Mouse (Mus musculus): ENCODE data around the gene Slc4a8. TPM values are rescaled to one million over a fixed set of nuclear protein-coding genes. Genes with fewer than 3 reads are reported as not detected.

Slc4a8 gene
- polyA plus RNA-seq, 1 experiment, result 13.3 TPM

DNA sequence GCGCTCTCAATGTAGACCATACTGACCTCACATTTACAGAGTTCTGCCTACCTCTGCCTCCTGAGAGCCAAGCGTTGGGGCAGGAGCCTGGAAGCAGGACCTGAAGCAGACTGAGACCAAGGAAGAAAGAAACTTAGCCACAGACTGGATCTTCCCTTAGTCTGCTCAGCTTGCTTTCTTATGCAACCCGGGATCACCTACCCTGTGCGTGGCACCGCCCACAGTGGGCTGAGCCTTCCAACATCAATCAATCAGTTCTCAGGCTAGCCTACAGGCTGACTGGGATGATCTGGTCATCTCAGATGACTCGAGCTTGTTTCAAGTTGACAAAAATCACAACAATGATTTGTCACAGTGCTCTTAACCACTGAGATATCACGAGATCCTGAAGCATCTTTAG lies 7.5 kb upstream of the Slc4a8 start:
- peak overlapping the region; percentile 45 for H3K4me2 ChIP-seq (ENCODE audit: low read depth)
- no peak for TF ChIP-seq TCF12 (IDR thresholded peaks at IDR 0.05; ENCODE audit: insufficient read depth, poor library complexity, severe bottlenecking)
- TF ChIP-seq CEBPB (IDR thresholded peaks at IDR 0.05; ENCODE audit: insufficient read depth, poor library complexity, severe bottlenecking), result 0 out of 2 replicates have a peak, but pooled peaks have one; percentile 49
- peak; percentile 42 for TF ChIP-seq POLR2AphosphoS2 (IDR thresholded peaks at IDR 0.05; ENCODE audit: insufficient read length, low read depth)
- TF ChIP-seq TCF3 (IDR thresholded peaks at IDR 0.05; ENCODE audit: insufficient read length, low read depth), result no peak
- no peak for TF ChIP-seq MAX (IDR thresholded peaks at IDR 0.05; ENCODE audit: low read depth)
- TF ChIP-seq SRF (IDR thresholded peaks at IDR 0.05; ENCODE audit: control insufficient read depth, insufficient read length, low read depth), result no peak
- TF ChIP-seq POLR2A (IDR thresholded peaks at IDR 0.05; ENCODE audit: insufficient read length, low read depth), result peak; percentile 66
- no peak for TF ChIP-seq USF1 (IDR thresholded peaks at IDR 0.05; ENCODE audit: low read depth)
- TF ChIP-seq E2F4 (IDR thresholded peaks at IDR 0.05; ENCODE audit: insufficient read depth), result no peak
- TF ChIP-seq REST (IDR thresholded peaks at IDR 0.05; ENCODE audit: insufficient read depth, insufficient read length), result no peak
- TF ChIP-seq MYOD1 (IDR thresholded peaks at IDR 0.05; ENCODE audit: control insufficient read depth in 1 of 3, insufficient read length in 2 of 3, low read depth in 2 of 3), result no peak
- no peak for TF ChIP-seq MYOG (IDR thresholded peaks at IDR 0.05; ENCODE audit: control insufficient read depth in 1 of 3, insufficient read depth in 1 of 3, insufficient read length in 2 of 3, low read depth in 2 of 3)
- H3ac ChIP-seq (ENCODE audit: control insufficient read depth, insufficient read length), result no peak overlapping the region
- H3K4me3 ChIP-seq, result no peak overlapping the region
- no peaks in the 10 kb centered on the region for H3K27me3 ChIP-seq (ENCODE audit: control insufficient read depth, insufficient read depth, insufficient read length)
- no peaks in the 10 kb centered on the region for H3K79me2 ChIP-seq (ENCODE audit: control insufficient read depth, insufficient read depth)
- H3K36me3 ChIP-seq (ENCODE audit: control insufficient read depth, insufficient read depth), result no peaks in the 10 kb centered on the region

DNA sequence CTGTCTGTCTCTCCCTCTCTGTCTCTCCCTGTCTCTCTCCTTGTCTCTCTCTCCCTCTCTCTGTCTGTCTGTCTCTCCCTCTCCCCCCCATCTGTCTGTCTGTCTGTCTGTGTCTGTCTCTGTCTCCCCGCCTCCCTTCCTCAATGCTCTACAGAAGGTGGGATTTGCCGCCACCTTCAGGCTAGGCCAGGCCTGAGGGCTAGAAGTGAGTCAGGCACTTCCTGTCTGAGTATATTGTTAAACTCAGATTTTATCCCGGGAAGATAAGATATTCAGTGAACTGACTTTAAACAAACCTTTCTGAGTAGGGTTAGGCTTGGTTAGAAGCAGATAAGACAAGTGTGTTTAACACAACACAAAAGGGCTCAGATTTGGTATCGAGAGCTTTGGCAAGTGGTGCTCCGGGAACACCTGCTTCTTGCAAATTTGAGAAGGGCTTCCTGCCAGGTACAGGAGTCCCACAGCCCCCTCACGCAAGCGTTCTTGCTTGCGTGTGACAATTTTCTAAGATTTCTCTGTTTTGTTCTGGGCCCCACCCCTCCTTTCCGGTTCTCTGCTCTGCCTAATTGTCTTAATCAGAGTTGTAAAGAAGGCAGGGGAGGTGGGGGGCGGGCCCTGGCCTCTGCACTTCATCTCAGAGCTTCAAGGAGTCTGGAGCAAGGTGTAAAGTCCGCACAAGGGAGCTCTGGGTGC lies 6.6 kb upstream of the Slc4a8 start:
- H3K4me3 ChIP-seq, result no peak overlapping the region
- H3ac ChIP-seq (ENCODE audit: control insufficient read depth, insufficient read length), result no peak overlapping the region
- TF ChIP-seq POLR2AphosphoS2 (IDR thresholded peaks at IDR 0.05; ENCODE audit: insufficient read length, low read depth) (no peak), REST (IDR thresholded peaks at IDR 0.05; ENCODE audit: insufficient read depth, insufficient read length) (no peak), MYOD1 (IDR thresholded peaks at IDR 0.05; ENCODE audit: control insufficient read depth in 1 of 3, insufficient read length in 2 of 3, low read depth in 2 of 3) (peak in 1 of 3 experiments; percentile 23), POLR2A (IDR thresholded peaks at IDR 0.05; ENCODE audit: insufficient read length, low read depth) (no peak)
- H3K79me2 ChIP-seq (ENCODE audit: control insufficient read depth, insufficient read depth), result no peaks in the 10 kb centered on the region
- H3K36me3 ChIP-seq (ENCODE audit: control insufficient read depth, insufficient read depth), result no peaks in the 10 kb centered on the region
- H3K4me2 ChIP-seq (ENCODE audit: low read depth), result peak overlapping the region; percentile 45
- no peaks in the 10 kb centered on the region for H3K27me3 ChIP-seq (ENCODE audit: control insufficient read depth, insufficient read depth, insufficient read length)

DNA sequence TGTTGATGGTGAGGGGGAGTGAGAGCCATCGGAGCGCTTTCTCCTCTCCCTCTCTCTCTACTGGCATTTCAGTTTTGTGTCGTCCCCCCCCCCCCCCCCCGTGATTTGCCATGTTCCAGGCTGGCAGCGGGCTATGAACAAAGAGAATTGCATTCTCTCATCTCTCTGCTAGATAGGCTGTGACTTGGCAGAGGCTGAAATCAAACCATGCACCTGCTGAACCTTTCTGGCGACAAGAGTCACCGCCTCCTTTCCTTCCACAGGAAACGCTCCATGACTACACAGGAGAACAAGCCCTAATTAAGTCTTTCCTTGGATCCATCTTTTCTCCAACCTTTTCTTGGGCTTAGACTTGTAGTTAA lies 6.1 kb upstream of the Slc4a8 start:
- Histone ChIP-seq H3ac (ENCODE audit: control insufficient read depth, insufficient read length) (no peak overlapping the region), H3K36me3 (ENCODE audit: control insufficient read depth, insufficient read depth) (no peaks in the 10 kb centered on the region), H3K27me3 (ENCODE audit: control insufficient read depth, insufficient read depth, insufficient read length) (no peaks in the 10 kb centered on the region), H3K4me3 (no peak overlapping the region), H3K79me2 (ENCODE audit: control insufficient read depth, insufficient read depth) (no peaks in the 10 kb centered on the region), H3K4me2 (ENCODE audit: low read depth) (peak overlapping the region; percentile 45)
- TF ChIP-seq SRF (IDR thresholded peaks at IDR 0.05; ENCODE audit: control insufficient read depth, insufficient read length, low read depth) (no peak), REST (IDR thresholded peaks at IDR 0.05; ENCODE audit: insufficient read depth, insufficient read length) (no peak), TCF3 (IDR thresholded peaks at IDR 0.05; ENCODE audit: insufficient read length, low read depth) (no peak), POLR2AphosphoS2 (IDR thresholded peaks at IDR 0.05; ENCODE audit: insufficient read length, low read depth) (no peak), CEBPB (IDR thresholded peaks at IDR 0.05; ENCODE audit: insufficient read depth, poor library complexity, severe bottlenecking) (no peak), MYOG (IDR thresholded peaks at IDR 0.05; ENCODE audit: control insufficient read depth in 1 of 3, insufficient read depth in 1 of 3, insufficient read length in 2 of 3, low read depth in 2 of 3) (no peak)

GRCm38 (mm10) chr15:100755881-100756624 lies 5.5 kb upstream of the Slc4a8 start:
- Histone ChIP-seq H3K27me3 (ENCODE audit: control insufficient read depth, insufficient read depth, insufficient read length) (no peaks in the 10 kb centered on the region), H3K4me2 (ENCODE audit: low read depth) (no peak overlapping the region), H3K4me3 (no peak overlapping the region), H3ac (ENCODE audit: control insufficient read depth, insufficient read length) (no peak overlapping the region), H3K36me3 (ENCODE audit: control insufficient read depth, insufficient read depth) (no peaks in the 10 kb centered on the region), H3K79me2 (ENCODE audit: control insufficient read depth, insufficient read depth) (no peaks in the 10 kb centered on the region)
- TF ChIP-seq POLR2A (IDR thresholded peaks at IDR 0.05; ENCODE audit: insufficient read length, low read depth) (no peak), E2F4 (IDR thresholded peaks at IDR 0.05; ENCODE audit: insufficient read depth) (no peak), CEBPB (IDR thresholded peaks at IDR 0.05; ENCODE audit: insufficient read depth, poor library complexity, severe bottlenecking) (no peak), MAX (IDR thresholded peaks at IDR 0.05; ENCODE audit: low read depth) (no peak), SRF (IDR thresholded peaks at IDR 0.05; ENCODE audit: control insufficient read depth, insufficient read length, low read depth) (peak; percentile 45), REST (IDR thresholded peaks at IDR 0.05; ENCODE audit: insufficient read depth, insufficient read length) (no peak), TCF3 (IDR thresholded peaks at IDR 0.05; ENCODE audit: insufficient read length, low read depth) (no peak)

GRCm38 (mm10) chr15:100757527-100757978 lies 4.0 kb upstream of the Slc4a8 start:
- no peak for TF ChIP-seq USF1 (IDR thresholded peaks at IDR 0.05; ENCODE audit: low read depth)
- TF ChIP-seq POLR2AphosphoS2 (IDR thresholded peaks at IDR 0.05; ENCODE audit: insufficient read length, low read depth), result peak; percentile 46
- no peak for TF ChIP-seq TCF3 (IDR thresholded peaks at IDR 0.05; ENCODE audit: insufficient read length, low read depth)
- TF ChIP-seq REST (IDR thresholded peaks at IDR 0.05; ENCODE audit: insufficient read depth, insufficient read length), result no peak
- TF ChIP-seq MYOG (IDR thresholded peaks at IDR 0.05; ENCODE audit: control insufficient read depth in 1 of 3, insufficient read depth in 1 of 3, insufficient read length in 2 of 3, low read depth in 2 of 3), result no peak
- no peak for TF ChIP-seq POLR2A (IDR thresholded peaks at IDR 0.05; ENCODE audit: insufficient read length, low read depth)
- TF ChIP-seq TCF12 (IDR thresholded peaks at IDR 0.05; ENCODE audit: insufficient read depth, poor library complexity, severe bottlenecking), result no peak
- TF ChIP-seq E2F4 (IDR thresholded peaks at IDR 0.05; ENCODE audit: insufficient read depth), result no peak
- TF ChIP-seq MAX (IDR thresholded peaks at IDR 0.05; ENCODE audit: low read depth), result no peak
- no peak for TF ChIP-seq CEBPB (IDR thresholded peaks at IDR 0.05; ENCODE audit: insufficient read depth, poor library complexity, severe bottlenecking)
- peak; percentile 45 for TF ChIP-seq SRF (IDR thresholded peaks at IDR 0.05; ENCODE audit: control insufficient read depth, insufficient read length, low read depth)
- no peak for TF ChIP-seq MYOD1 (IDR thresholded peaks at IDR 0.05; ENCODE audit: control insufficient read depth in 1 of 3, insufficient read length in 2 of 3, low read depth in 2 of 3)
- Histone ChIP-seq H3K4me3 (peak overlapping the region; percentile 11), H3K27me3 (ENCODE audit: control insufficient read depth, insufficient read depth, insufficient read length) (no peaks in the 10 kb centered on the region), H3K79me2 (ENCODE audit: control insufficient read depth, insufficient read depth) (no peaks in the 10 kb centered on the region), H3ac (ENCODE audit: control insufficient read depth, insufficient read length) (peak overlapping the region; percentile 10), H3K4me2 (ENCODE audit: low read depth) (peak overlapping the region; percentile 83), H3K36me3 (ENCODE audit: control insufficient read depth, insufficient read depth) (no peaks in the 10 kb centered on the region)
